Mouse (Mus musculus): Measurements from ENCODE around the gene Gm13276. TPM values are rescaled to one million over a fixed set of nuclear protein-coding genes. Genes with fewer than 3 reads are reported as not detected.

Gm13276 gene
- polyA plus RNA-seq, 1 experiment = not detected

Other genes with a start within 250 kb of the Gm13276 start
- not detected in 2 replicates for gene Ifna15, start 227.5 kb upstream of the Gm13276 start, polyA plus RNA-seq (2012; rRNA removed; ENCODE audit: low replicate concordance)
- gene Ifna14, start 213.9 kb upstream of the Gm13276 start, polyA plus RNA-seq (2012; rRNA removed; ENCODE audit: low replicate concordance) = not detected in 2 replicates
- gene Ifna9, start 193.3 kb upstream of the Gm13276 start, polyA plus RNA-seq (2012; rRNA removed; ENCODE audit: low replicate concordance) = not detected in 2 replicates
- gene Ifna12, start 182.3 kb upstream of the Gm13276 start, polyA plus RNA-seq (2012; rRNA removed; ENCODE audit: low replicate concordance) = not detected in 2 replicates
- not detected in 2 replicates for gene C87499, start 151.3 kb upstream of the Gm13276 start, polyA plus RNA-seq (2012; rRNA removed; ENCODE audit: low replicate concordance)
- gene Ifna13, start 141.2 kb upstream of the Gm13276 start, polyA plus RNA-seq (2012; rRNA removed; ENCODE audit: low replicate concordance) = not detected in 2 replicates
- gene Ifna16, start 108.8 kb upstream of the Gm13276 start, polyA plus RNA-seq (2012; rRNA removed; ENCODE audit: low replicate concordance) = not detected in 2 replicates
- gene Ifna2, start 101.8 kb upstream of the Gm13276 start, polyA plus RNA-seq (2012; rRNA removed; ENCODE audit: low replicate concordance) = not detected in 2 replicates
- gene Ifnab, start 94.3 kb upstream of the Gm13276 start, polyA plus RNA-seq (2012; rRNA removed; ENCODE audit: low replicate concordance) = not detected in 2 replicates
- gene Gm26566, start 63.9 kb upstream of the Gm13276 start, polyA plus RNA-seq (2012; rRNA removed; ENCODE audit: low replicate concordance) = 0.43 TPM in 1 of 2 replicates, not detected in the other
- gene Klhl9, start 63.2 kb upstream of the Gm13276 start, polyA plus RNA-seq (2012; rRNA removed; ENCODE audit: low replicate concordance) = 16.8 and 23.2 TPM in 2 replicates
- not detected in 2 replicates for gene Gm13271, start 30.8 kb upstream of the Gm13276 start, polyA plus RNA-seq (2012; rRNA removed; ENCODE audit: low replicate concordance)
- 0.17 and 0.27 TPM in 2 replicates for gene Gm13283, start 25.6 kb upstream of the Gm13276 start, polyA plus RNA-seq (2012; rRNA removed; ENCODE audit: low replicate concordance)
- not detected in 2 replicates for gene Gm13290, start 11.9 kb upstream of the Gm13276 start, polyA plus RNA-seq (2012; rRNA removed; ENCODE audit: low replicate concordance)
- gene Gm13289, start 8.8 kb upstream of the Gm13276 start, polyA plus RNA-seq (2012; rRNA removed; ENCODE audit: low replicate concordance) = not detected in 2 replicates
- gene Gm13272, start 5.9 kb upstream of the Gm13276 start, polyA plus RNA-seq (2012; rRNA removed; ENCODE audit: low replicate concordance) = not detected in 2 replicates
- 0.07 TPM in 1 of 2 replicates, not detected in the other for gene Ifnz, start 3.6 kb upstream of the Gm13276 start, polyA plus RNA-seq (2012; rRNA removed; ENCODE audit: low replicate concordance)
- not detected in 2 replicates for gene Gm13277, start 2.9 kb downstream of the Gm13276 start, polyA plus RNA-seq (2012; rRNA removed; ENCODE audit: low replicate concordance)
- not detected in 2 replicates for gene Gm13278, start 5.8 kb downstream of the Gm13276 start, polyA plus RNA-seq (2012; rRNA removed; ENCODE audit: low replicate concordance)
- gene Gm13275, start 8.8 kb downstream of the Gm13276 start, polyA plus RNA-seq (2012; rRNA removed; ENCODE audit: low replicate concordance) = not detected in 2 replicates
- gene Gm13279, start 11.7 kb downstream of the Gm13276 start, polyA plus RNA-seq (2012; rRNA removed; ENCODE audit: low replicate concordance) = not detected in 2 replicates
- gene Gm13285, start 14.0 kb downstream of the Gm13276 start, polyA plus RNA-seq (2012; rRNA removed; ENCODE audit: low replicate concordance) = not detected in 2 replicates
- gene Gm13287, start 17.5 kb downstream of the Gm13276 start, polyA plus RNA-seq (2012; rRNA removed; ENCODE audit: low replicate concordance) = not detected in 2 replicates
- not detected in 2 replicates for gene Gm13288, start 19.8 kb downstream of the Gm13276 start, polyA plus RNA-seq (2012; rRNA removed; ENCODE audit: low replicate concordance)
- not detected in 2 replicates for gene Ifna7, start 30.5 kb downstream of the Gm13276 start, polyA plus RNA-seq (2012; rRNA removed; ENCODE audit: low replicate concordance)
- not detected in 2 replicates for gene Ifna11, start 34.2 kb downstream of the Gm13276 start, polyA plus RNA-seq (2012; rRNA removed; ENCODE audit: low replicate concordance)
- not detected in 2 replicates for gene Ifna6, start 41.7 kb downstream of the Gm13276 start, polyA plus RNA-seq (2012; rRNA removed; ENCODE audit: low replicate concordance)
- gene Ifna5, start 49.8 kb downstream of the Gm13276 start, polyA plus RNA-seq (2012; rRNA removed; ENCODE audit: low replicate concordance) = not detected in 2 replicates
- gene Ifna4, start 56.2 kb downstream of the Gm13276 start, polyA plus RNA-seq (2012; rRNA removed; ENCODE audit: low replicate concordance) = not detected in 2 replicates
- not detected in 2 replicates for gene Ifna1, start 64.4 kb downstream of the Gm13276 start, polyA plus RNA-seq (2012; rRNA removed; ENCODE audit: low replicate concordance)
- gene Ifne, start 94.5 kb downstream of the Gm13276 start, polyA plus RNA-seq (2012; rRNA removed; ENCODE audit: low replicate concordance) = not detected in 2 replicates